Mouse (Mus musculus): ENCODE measurements around the gene Plgrkt.
A peak's percentile ranks its signal among the peaks of the same experiment; 100 is the strongest.

Plgrkt gene

GRCm38 (mm10) chr19:29354895-29355877, 12.0 kb downstream of the Plgrkt start:
- peak; percentile 82 to 93 for DNase-seq (ENCODE audit: low spot score in 2 of 2)

DNA sequence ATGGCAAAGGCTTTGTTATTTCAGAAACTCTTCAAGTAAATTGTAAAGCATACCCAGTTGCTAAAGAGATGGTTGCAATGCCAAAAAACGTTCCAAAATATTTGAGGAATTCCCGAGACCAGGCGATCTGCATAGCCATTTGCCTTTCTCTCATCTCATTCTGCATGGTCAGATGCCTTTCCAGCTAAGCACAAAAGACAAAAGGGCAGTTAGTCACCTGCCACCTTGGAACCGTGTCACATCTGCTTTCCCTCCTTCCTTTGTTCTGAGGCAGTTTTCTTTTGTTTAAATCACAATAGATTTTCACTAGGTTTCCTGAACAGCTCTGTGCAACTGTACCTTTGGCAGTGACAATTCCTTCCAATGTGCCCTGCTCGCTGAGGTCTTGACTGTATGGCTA, 16.2 kb downstream of the Plgrkt start:
- DNase-seq (ENCODE audit: low spot score in 2 of 2), result no peak

- no peak for DNase-seq (ENCODE audit: low spot score in 2 of 2)
Observed at GRCm38 (mm10) chr19:29345636-29346035, 21.6 kb downstream of the Plgrkt start.

GRCm38 (mm10) chr19:29344868-29345267, 22.3 kb downstream of the Plgrkt start:
- no peak for DNase-seq (ENCODE audit: low spot score in 2 of 2)

DNA sequence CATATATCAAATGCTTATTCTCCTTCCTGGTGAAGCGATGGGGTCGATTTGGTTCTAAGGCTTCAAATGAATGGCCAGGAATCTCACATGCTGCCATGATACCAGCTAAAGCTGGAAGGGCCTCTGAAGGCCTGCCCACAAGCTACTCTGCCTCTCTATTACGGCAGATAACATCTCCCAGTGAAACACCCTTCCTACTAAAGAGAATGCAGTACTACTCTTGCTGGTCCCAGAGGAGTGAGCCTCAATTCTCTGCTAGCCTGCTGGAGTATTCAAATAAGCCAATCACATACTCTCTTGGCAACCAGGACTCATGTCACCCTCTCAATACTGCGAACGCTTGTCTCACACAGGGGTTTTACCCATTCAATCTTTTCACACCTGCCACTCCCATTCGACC, 24.9 kb downstream of the Plgrkt start:
- no peak for DNase-seq (ENCODE audit: low spot score in 2 of 2)

- DNase-seq (ENCODE audit: low spot score in 2 of 2), result no peak
Observed at GRCm38 (mm10) chr19:29341029-29341428, 26.2 kb downstream of the Plgrkt start.

DNA sequence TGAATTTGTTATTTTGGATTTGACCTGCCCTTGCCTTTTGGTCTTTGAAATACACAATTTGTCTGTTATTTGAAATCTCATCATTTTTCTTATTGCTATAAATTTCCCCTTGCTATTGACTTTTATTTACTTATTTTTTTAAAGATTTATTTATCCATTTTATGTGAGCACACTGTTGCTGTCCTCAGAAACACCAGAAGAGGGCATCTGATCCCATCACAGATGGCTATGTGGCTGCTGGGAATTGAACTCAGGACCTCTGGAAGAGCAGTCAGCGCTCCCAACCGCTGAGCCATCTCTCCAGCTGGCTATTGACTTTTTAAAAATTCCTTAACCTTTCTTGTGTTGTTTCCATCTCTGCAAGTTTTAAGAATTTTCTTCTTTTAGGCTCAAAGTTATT, 30.6 kb downstream of the Plgrkt start:
- DNase-seq (ENCODE audit: low spot score in 2 of 2), result no peak

- DNase-seq (ENCODE audit: low spot score in 2 of 2), result no peak
Observed at GRCm38 (mm10) chr19:29334068-29334745, 33.0 kb downstream of the Plgrkt start, which contains the start of gene Rln1. Gene Rln1, minus strand, starts transcription at chr19:29334670.

DNA sequence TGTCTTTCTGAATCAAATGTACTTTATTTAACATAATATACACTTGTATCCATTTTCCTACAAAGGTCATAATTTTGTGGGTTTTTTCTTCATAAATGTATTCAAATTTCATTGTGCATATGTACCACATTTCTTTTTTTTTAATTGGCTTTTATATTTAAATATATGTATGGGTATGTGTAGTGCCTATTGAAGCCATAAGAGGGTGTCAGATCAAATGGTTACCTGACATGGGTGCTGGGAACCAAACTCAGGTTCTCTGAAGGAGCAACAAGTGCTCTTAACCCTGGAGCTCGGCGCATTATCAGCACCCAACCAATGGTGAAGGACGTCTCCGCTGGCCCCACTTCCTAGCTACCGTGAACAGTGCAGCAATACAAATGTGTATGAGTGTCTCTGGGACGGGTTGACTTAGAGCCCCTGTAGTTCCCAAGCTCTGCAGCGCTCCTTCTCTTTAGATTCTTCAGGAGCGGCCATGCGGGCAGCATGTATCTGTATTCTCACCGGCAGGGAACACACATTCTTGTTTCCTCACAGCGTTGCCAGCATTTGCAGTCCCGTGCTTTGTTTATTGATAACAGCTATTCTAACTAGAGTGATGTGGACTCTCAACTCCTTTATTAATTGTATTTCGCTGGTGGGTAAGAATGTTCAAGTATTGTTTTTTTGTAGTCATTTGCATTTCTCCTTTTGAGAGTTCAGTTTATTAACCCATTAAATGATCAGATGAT, 40.2 kb downstream of the Plgrkt start:
- no peak for DNase-seq (ENCODE audit: low spot score in 2 of 2)

DNA sequence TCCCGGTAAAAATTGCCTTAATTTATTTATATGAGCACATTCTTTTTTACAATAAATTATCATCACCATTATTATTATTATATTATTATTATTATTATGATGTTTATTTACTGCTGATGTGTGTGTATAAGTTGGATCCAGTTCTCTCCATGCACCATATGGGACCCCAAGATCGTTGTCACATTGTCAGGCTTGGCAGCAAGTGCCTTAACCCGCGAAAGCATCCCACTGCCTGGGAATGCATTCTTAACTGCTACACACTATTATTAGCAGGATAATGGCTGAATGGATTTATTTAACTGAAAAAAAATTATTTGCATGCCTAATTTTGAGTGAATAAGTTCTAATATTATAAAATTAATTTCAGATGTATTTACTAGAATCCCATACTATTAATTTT, 40.8 kb downstream of the Plgrkt start:
- DNase-seq (ENCODE audit: low spot score in 2 of 2), result no peak

DNA sequence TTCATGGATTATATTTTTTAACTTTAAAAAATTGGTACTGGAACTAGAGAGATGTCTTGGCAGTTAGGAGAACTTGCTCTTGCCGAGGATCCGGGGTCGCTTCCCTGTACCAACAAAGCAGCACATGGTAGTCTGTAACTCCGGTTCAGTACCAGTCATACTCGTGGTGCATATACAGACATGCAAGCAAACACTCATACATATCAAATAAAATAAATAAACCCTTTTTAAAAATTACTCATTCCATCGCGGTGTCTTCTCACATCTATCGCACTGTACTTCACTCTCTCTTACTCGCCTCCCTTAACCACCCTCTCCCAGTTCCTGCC, 41.4 kb downstream of the Plgrkt start:
- no peak for DNase-seq (ENCODE audit: low spot score in 2 of 2)

- peak; percentile 55 to 71 for DNase-seq (ENCODE audit: low spot score in 2 of 2)
Observed at GRCm38 (mm10) chr19:29325053-29325851, 41.9 kb downstream of the Plgrkt start, which contains the start of gene Insl6. Gene Insl6, minus strand, starts transcription at chr19:29325356.

DNA sequence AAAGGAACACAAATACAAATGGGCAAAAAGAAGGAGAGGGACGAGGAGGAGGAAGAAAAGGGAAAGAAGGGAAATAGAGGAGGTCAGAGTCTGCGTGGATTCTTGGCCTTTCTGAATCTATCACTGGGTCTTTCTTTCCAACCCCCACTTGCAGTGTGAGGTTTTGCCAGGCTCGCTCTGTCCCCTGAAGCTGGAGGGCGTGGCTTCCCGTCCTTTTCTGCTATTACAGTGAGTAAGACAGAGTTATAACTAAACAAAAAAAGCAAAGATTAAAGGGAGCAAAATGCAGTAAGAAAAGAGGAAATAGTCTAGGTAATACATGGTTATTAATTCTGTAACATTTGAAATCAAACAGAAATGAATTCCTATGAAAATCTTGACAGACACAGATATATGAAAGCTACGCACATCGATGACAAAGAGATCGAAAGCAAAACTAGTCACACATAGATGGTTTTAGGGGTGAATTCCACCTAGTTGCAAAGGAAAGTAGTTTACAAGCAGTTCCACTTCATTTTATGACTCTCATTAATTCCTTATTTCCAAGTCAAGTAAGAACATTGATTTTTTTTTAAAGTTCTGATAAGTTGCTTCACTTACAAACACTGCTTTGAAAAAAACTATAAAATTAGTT, 43.7 kb downstream of the Plgrkt start:
- no peak for DNase-seq (ENCODE audit: low spot score in 2 of 2)

DNA sequence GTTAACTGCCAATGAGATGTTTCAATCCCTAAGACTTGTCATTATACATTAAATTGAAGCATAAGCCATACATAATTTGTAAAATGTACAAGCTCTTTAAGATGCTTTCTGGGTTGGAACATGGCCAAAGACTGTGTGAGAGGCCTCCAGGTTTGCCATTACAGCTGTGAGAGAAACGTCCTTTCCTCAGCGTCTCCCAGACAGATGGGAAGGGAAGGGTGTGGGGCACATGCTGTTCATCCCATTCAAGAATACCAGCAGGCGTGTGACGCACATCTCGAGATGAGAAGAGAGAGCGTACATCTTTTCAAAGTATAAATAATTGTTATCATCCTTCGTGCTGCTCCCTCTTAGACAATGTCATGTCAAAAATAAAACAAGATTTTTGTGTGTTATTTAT, 54.5 kb downstream of the Plgrkt start:
- no peak for DNase-seq (ENCODE audit: low spot score in 2 of 2)

- no peak for DNase-seq (ENCODE audit: low spot score in 2 of 2)
Observed at GRCm38 (mm10) chr19:29311791-29312190, 55.4 kb downstream of the Plgrkt start.

- DNase-seq (ENCODE audit: low spot score in 2 of 2), result no peak
Observed at GRCm38 (mm10) chr19:29308832-29309231, 58.4 kb downstream of the Plgrkt start.

DNA sequence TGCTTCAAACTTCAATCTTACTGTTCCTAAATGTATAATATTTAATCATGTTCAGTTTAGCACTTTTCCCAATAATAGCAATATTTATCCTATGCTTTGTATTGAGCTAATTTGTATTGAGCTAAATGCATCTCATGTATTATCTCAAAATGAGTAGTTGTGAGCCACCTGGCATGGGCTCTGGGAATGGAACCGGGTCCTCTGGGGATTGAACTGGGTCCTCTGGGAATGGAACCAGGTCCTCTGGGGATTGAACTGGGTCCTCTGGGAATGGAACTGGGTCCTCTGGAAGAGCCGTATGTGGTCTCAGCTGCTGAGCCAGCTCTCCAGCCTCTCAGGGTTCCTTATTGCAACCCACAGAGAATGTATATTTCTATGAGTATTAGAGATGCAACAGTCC, 65.1 kb downstream of the Plgrkt start:
- no peak for DNase-seq (ENCODE audit: low spot score in 2 of 2)

DNA sequence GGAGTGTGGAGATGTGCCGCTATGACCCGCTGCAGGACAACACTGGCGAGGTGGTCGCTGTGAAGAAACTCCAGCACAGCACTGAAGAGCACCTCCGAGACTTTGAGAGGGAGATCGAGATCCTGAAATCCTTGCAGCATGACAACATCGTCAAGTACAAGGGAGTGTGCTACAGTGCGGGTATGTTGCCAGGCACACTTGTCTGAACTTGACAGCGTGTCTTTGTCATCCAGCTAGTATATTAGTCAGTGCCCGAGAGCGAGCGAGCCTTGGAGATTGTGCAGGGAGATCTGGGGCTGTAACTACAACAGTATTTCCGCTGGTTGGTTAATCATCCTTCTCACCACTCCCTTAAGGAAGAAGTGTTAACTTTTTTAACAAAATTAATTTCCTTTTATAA, 66.3 kb downstream of the Plgrkt start:
- no peak for DNase-seq (ENCODE audit: low spot score in 2 of 2)

Measured in spleen, postnatal 14 days (tissue).